Mouse (Mus musculus): ENCODE data around the gene Bcl3.

Gene Bcl3

DNA sequence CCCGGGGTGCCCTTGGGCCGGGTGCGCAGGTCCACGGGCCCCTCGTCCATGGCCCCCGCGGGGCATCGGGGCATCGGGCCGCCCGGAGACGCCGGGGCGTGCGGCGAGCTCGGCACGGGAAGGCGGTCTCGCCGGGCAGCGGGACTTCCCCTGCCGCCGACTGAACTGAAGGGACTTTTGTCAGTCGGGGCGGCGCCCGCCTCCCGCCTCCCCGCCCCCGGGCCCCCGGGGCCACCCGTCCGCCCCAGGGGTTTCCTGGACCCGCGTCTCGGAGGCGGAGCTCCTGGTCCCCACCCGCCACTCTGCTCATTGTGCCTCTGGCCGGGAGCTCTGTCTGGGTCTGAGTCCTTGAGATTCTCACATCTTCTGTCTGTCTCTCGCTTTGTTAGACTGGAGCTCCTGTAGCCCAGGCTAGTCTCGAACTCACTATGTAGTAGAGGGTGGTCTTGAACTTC, at the start of gene Bcl3:
Gene Bcl3, minus strand, starts transcription at position 167 of the 455 bp plus-strand sequence.
- DNase-seq (ENCODE audit: low spot score in 2 of 2) = peak; percentile 61 to 74

DNA sequence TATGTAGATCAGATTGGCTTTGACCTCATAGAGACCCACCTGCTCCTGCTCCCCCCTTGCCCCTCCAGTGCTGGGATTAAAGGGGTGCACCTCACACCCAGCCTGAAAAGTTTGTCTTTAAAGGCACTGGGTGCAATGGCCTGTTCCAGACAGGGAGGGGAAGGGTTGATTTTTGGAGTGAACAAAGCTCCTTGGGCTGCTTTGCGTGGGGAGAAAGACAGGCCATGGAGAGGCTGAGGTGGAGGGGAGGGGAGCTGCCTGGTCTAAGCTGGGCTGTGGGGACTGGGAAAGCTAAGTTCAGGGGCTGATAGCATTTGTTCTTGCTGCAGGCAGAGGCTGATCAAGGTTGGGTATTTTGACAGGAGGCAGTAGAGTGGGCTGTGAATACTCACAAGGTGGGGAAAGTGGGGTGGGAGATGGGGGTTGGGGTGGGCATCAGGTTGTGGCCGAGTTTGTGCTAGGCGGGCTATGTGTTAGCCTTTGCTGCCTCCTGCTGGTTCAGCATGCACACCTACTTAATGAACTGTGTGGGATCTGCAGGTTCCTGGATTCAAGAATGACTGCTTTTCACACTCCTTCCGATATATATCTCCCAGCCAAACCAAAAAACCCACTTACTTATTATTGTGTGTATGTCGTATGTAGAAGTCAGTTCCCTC, 49.5 kb upstream of the Bcl3 start:
- DNase-seq (ENCODE audit: low spot score in 2 of 2) = no peak

DNA sequence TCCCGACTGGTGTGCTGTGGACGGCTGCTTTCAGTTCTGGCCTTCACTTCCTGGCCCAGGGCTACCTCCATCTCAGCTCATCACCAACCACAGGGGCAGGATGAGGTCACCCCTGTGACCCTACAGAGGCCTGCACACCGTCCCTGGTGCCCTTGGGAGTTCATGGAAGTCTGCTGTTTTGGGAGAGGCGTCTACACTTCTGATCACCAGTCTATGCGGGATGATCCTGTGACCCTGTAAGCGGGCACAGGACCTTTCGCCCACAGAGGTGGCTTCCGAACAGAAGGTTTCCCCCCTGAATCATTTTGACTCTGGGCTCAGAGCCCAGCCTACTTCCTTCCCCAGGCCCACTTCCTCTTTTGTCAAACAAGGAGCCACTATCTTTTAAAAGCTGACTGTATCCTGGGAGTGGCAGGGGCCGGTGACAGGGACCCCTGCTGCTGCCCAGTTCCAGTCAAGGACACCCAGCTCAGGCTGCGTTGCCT, 48.6 kb upstream of the Bcl3 start:
- no peak for DNase-seq (ENCODE audit: low spot score in 2 of 2)

DNA sequence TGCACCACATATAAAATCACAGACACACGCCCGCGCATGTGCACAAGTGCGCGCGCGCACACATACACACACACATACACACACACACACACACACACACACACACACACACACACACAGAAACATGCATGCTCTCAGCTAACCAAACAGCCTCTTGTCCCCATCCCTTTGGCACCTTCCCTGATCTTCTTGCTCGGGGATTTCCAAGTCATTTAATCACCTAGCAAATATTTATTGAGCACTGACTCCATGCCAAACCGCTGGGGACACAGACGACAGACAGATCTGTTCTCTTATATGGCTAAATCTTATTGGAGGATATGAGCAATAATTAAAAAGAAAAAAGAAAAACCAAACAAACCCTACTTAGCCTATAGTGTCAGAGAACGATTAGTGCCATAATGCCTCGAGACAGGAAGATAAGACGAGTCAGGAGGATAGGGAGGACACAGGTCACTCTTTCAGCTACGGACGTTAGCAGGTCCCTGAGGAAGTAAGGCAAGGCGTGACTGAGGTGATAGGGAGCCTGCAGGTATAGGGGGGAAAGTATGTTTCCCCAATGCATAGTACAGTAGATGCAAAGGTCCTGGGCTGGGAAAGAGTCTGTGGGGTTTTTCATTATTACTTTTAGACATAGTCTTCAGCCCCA, 45.3 kb upstream of the Bcl3 start:
- no peak for DNase-seq (ENCODE audit: low spot score in 2 of 2)

DNA sequence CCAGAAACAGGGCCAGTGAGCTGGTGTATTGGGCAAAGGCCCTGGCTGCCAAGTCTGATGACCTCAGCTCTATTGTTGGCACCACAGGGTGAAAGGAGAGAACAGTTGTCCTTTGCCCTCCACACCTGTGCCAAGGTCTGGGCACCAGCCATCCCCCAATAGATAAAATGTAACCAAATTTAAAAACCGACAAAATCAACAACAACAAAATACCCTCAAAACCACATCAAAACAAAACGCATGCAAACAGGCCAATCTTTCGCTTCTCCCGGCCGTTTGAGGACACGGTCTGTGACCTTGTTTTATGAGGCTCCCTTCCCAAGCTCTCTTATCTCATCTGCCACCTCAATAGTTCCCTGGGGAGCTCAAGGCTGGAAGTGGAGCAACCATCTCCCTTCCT, 43.9 kb upstream of the Bcl3 start:
- DNase-seq (ENCODE audit: low spot score in 2 of 2) = no peak

DNA sequence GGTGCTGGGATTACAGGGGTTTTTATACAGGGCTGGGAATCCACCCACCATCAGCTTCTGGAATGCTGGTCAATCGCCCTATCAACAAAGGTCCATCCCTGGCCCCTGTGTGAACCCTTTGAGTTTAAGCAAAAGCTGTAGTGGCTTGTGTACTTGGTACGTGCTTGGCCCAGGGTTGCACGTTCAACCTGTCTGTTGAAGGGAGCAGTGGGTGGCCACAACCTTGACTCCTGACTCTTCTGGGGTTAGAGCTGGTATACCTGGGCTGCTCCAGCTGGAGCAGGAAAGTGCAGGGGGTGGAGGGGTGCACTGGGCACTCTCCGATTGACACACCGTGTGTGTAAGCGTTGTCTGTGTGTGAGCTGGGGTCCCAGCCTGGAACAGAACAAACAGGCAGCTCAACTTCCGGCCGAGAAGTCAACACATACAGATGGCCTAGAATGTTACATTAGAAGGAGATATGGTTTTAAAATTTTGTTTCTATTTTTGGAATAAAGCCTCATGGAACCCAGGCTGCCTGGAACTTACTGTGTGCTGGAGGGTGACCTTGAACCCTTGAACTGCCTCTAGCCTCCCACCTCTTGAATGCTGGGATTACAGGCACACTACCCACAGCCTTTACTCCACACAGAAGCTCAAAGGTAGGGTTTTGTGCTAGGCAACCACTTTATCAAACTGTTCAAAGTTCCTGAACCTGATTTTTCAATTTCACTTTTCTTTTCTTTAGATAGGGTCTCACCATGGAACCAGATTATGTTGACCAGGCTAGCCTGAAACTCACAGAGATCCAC, 42.9 kb upstream of the Bcl3 start:
- no peak for DNase-seq (ENCODE audit: low spot score in 2 of 2)

DNA sequence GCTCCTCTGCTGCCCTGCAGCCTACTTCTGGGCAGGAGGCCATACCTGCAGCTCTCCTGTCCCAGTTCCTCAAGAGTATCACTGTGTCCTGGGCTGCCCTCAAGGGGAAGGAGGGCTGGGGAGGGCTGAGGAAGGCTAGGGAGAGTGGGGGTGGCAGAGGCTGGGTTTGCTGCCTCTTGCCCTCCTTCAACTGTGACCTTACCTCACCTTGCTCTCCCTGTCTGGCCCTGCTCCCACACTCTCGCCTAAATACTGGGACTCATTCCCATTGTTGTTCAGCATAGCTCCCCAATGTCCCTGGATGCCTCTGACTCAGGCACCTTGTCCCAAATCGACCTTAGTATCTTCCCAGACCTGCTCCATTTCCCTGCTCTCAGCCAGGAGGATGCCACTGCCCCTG, 41.7 kb upstream of the Bcl3 start:
- no peak for DNase-seq (ENCODE audit: low spot score in 2 of 2)

DNA sequence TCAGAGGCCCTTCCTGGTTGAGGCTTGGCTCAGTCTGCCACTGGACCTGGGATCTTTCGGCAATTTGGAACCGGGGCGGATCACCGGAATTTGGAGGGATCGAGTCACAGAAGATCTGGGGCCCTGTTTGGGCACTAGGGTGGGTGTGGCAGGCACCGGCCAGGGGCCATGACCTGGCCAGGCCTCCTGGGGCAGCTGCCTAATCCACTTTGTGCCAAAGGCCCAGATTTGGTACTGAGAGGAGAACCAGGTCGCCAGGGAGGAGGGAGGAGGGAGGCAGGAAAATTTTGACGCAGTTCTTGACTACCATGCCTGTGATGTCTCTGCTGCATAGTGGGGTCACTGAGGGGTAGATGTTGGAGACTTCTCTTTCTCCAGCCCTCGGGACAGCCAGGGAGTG, 38.6 kb upstream of the Bcl3 start, which contains the start of gene Ceacam16:
Gene Ceacam16, minus strand, starts transcription at position 101 of the 400 bp plus-strand sequence.
- no peak for DNase-seq (ENCODE audit: low spot score in 2 of 2)

DNA sequence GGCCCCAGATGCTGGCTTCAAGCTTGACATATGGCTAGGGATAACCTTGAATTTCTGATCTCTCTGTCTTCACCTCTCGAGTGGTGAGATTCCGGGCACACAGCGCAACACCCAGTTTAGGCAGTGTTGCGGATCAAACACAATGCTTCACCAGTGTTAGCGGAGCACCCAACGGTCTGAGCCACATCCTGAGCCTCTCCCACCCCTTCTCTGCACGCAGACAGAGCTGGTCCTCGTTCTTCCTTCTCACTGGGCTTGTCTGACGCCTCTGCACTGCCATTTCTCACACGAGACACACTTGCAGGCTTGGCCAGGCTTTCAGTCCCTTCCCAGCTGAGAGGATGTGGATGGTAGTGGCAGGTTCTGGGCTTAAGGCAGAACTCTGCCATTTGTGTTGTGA, 37.2 kb upstream of the Bcl3 start:
- DNase-seq (ENCODE audit: low spot score in 2 of 2) = no peak

DNA sequence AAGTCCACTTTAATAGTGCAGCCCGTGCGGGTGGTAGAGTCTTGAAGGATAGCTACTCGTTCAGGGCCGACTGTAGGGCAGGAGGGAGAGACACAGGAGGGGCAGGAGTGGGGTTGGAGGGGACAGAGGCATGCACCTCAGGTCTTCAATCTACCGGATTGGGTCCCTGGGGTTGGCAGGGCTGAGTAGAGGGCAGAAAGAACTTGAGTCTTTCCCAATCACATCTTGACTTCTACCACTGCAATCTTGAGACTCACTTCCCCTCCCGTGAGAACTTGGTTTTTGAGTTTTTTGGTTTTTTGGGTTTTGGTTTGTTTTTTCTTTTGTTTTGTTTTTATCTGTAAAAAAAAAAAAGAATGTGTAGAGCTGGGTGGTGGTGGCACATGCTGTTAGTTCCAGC, 33.7 kb upstream of the Bcl3 start:
- DNase-seq (ENCODE audit: low spot score in 2 of 2) = no peak

DNA sequence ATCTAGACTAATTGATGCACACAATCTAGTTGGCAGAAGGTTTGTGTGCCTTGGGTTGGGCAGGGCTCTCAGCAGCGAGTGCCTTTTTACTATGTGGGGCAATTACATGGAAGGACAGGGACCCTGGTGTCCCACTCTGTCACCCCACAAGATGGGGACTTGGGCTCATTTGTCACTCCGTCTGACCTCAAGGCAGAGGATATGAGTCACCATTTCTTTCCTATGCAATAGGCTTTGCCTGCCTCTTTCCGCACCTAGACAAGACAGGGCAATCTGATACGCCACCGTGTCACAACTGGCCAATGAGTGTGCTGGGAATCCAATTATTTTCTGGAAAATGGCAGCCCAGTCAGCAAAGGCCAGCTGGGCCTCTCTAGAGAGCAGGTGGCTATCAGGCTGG, 33.1 kb upstream of the Bcl3 start:
- no peak for DNase-seq (ENCODE audit: low spot score in 2 of 2)

DNA sequence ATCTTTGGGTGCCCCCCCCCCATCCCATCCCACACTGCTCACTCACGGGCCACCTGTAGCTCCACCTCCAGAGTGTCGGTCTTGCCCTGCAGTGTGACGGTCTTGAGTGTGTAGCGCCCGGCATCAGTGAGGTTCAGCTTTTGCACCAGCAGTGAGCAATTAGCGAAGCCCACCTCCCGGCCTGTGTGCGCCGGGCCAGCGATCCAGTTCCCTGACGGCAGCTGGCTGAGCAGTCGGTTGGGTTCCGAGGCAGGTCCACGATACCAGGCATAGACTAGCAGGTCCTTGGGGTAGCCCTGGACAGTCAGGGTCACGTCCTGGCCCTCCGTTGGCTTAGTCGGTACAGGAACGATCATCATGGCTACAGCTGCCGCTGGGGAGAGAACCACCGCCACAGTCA, 31.0 kb upstream of the Bcl3 start:
- no peak for DNase-seq (ENCODE audit: low spot score in 2 of 2)

DNA sequence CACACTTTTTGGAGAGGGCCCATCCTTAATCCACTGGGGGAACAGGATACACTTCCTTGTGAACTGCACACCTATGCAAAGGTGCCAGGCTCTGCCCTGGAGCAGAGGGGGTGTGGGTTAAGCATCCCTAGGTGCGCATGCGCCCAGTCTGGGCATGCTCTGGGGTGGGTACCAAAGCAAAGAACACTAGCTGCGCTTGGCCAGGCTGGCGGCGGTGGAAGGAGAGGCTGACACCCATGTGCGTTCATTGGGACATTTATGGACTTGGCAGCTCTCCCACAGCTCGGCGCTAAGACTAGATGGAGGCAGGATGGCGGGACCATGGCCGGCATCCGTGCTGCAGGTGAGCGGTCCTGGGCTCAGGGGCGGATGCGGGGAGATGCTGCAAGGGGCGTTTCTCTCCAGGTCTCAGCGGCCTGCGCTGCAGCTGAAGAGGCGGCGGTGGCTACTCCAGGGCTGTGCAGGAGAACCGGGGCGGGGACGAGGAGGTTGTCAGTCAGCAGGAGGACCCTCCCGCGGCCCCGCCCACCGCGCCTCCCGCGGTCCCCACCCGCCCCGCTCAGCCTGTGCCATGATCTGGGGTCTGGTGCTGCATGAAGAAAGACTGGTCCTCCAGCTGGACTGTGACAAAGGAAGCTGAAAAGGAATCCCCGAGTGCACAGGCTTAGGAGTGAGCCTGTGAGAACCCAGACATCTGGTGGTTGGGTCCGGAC, 29.4 kb upstream of the Bcl3 start, which contains the start of gene Gm19345:
Gene Gm19345, plus strand, starts transcription at position 146 of the 713 bp plus-strand sequence.
- no peak for DNase-seq (ENCODE audit: low spot score in 2 of 2)

DNA sequence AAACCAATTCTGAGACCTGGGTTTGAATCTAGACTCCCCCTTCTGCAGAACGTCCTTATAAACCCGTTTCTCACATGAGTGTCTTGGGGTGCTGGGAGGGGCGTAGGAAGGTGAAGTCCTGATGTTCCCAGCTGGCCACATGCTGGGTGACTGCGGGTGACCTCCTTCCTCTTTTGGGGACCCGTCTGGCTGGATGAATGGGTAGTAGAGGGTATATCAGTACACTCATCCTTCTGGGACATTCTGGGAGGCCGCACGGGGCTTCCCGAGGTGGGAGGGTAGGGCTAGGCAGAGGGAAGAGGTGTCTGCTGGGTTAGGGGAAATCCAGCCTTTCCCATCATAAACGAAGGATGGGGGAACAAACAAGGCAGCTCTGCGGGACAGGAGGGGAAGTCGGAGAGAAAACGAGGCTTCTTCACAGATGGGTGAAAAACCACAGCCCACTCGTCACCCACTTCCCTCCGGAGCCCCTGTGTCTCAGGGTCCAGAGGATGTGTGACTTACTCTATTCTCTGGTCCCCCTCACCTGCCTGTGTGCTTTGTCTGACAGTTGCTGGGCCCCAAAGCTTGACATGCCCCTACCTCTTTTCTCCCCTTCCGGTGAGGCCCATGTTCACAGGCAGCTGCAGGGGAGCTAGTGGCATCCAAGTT, 22.1 kb upstream of the Bcl3 start:
- DNase-seq (ENCODE audit: low spot score in 2 of 2) = no peak

DNA sequence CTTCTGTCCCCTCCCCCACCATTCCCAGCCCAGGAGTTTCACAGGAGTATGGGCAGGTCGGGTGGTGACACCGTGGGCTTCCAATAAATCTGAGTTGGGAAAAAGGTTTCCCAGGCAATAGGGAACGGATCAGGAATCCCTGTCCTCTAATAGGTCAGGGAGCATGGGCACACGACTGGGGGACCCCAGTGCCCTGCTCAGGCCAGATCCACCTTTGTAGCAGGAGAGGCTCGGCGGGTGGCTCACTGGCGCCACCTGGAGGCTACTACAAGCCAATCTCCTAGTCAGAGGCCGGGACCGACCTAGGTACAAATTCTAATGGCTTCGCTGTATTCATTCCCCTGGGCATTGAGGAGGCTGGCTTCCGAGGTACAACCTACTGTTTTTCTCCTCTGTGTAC, 21.0 kb upstream of the Bcl3 start:
- DNase-seq (ENCODE audit: low spot score in 2 of 2) = peak; percentile 69 to 76

DNA sequence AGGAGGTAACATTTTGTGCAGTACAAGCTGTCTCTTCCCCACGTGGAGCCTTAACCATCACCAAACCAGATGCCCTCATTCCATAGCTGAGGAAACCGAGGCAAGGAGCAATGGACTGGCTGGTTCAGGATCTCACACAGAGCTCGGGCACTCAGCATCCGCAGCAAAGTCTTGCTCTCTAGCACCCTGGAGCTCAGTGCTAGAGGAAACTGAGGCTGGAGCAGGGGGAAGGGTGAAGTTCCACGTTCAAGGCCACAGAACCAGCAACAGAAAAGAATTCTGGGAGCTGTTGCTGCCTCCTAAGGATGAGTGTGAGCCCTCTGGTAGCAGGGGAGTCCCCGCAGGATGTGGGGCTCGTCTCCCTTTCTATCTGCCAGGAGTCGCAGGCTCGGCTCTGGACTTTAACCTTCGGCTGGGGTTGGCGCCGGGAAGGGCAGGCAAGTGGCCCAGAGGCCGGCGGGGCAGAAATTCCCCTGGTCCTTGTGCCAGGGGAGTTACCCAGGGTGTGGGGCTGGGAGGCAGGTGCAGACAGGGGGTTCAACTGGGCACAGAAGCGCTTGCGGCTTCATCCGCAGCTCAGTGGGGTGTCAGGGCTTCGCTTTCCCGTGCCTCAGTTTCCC, 20.4 kb upstream of the Bcl3 start:
- DNase-seq (ENCODE audit: low spot score in 2 of 2) = peak in 1 of 2 experiments; percentile 40

DNA sequence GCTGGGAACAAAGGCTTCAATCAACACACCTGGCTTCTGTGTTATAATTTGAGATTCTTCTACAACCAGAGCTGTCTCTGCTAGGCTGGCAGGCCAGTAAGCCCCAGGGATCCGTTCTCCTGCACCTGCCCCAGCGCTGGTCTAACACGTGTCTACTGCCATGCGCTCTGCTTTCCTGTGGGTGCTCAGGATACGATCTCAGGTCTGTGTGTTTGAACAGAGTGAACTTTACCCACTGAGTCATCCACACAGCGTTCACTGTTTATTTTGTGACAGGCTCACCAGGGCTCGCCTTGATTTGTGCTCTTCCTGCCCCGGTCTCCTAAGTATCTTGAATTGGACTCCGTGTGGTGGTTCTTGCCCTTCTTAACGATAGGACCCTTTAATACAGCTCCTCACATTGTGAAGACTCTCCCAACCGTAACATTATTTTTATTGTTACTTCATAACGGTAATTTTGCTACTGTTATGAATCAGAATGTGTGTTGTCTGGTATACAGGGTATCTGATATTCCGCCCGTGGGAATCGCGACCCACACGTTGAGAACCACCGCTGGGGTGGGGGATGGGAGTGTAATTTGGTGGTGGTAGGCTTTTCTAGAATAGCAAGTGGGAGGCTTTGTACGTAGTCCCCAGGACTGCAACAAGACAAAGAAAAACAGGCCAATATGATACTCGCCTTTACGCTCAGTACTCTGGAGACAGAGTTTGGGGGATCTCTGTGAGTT, 19.3 kb upstream of the Bcl3 start:
- peak in 1 of 2 experiments; percentile 54 for DNase-seq (ENCODE audit: low spot score in 2 of 2)

DNA sequence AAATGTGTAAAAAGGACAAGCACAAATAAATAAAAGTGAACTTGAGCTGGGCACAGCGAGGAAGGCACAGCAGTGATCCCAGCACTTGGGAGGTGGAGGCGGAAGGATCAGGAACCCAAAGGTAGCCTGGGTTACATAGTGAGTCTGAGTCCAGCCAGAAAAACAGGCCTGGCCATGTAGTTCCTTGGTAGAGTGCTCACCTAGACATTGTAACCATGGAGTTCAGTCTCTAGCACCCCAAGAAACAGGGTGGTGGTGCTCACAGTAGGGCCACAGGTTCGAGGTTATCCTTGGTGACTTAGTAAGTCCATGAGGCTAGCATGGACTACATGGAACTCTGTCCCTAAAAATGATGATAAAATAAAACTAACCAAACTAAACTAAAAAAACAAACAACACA, 18.4 kb upstream of the Bcl3 start:
- no peak for DNase-seq (ENCODE audit: low spot score in 2 of 2)

DNA sequence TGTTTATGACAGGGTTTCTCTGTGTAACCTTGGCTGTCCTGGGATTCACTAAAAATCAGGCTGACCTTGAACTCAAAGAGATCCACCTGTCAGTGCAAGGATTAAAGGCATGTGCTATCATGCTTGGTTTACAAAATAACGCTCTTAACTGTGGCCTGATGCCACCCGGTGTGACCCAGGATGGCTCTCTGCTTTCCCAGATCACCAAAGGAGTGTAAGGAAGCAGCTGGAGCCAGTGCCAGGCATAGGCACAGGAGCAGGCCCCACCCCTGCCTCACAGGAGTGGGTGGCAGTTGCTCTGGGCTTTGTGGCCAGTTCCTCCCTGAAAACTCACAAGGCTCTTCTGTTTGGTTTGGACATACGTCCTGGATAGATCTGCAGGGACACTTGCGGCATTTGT, 17.8 kb upstream of the Bcl3 start:
- no peak for DNase-seq (ENCODE audit: low spot score in 2 of 2)

DNA sequence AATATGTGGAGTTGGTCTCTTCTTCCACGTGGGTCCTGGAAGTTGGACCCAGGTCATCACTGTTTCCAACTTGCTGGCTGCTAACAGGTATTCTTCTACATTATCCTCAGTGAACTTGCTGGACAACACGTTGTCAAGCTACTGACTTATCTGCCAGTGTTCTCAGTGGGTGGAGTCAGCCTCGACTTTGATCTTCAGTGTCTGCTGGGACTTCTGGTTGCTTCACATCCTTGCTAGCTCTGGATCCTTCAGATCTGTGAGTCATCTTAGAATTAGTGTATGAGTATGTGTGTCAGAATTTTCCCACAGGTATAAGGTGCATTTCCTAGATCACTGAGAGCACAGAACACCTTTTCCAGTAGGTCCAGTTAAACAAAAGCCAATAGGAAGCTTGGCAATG, 14.3 kb upstream of the Bcl3 start:
- DNase-seq (ENCODE audit: low spot score in 2 of 2) = no peak
